Comparison of ENCODE assay signal across 23 mouse cellular contexts in genomic region chr8:72066819-72067399, GRCm38 (mm10). TPM values are rescaled to one million over a fixed set of nuclear protein-coding genes. Genes with fewer than 3 reads are reported as not detected.
DNase-seq lines count a peak whose midpoint lies in the region; ATAC-seq and TF ChIP-seq lines count a peak whose summit lies in the region.
"Not testable (repeated sequence)": the region's sequence is repeated elsewhere in the genome, so short reads cannot be mapped to it uniquely, and the experiment has no call there.
"Had no signal": no experiment of that assay in that cellular context is flagged by ENCODE, and none has a peak within 500 bp of the region (broad histone marks: within the 10 kb centered on the region; RNA-seq: fewer than 3 reads in every experiment).

No protein-coding gene starts in this region.

- TF ChIP-seq POLR2A in bone marrow, adult 2 months (IDR thresholded peaks at IDR 0.05; ENCODE audit: borderline replicate concordance, control insufficient read depth, low read depth, low read length): not testable (repeated sequence)

- DNase-seq in induced T-regulatory cell, adult 2 months (ENCODE audit: low read depth): peak; percentile 21
- DNase-seq in stomach, postnatal 0 days (ENCODE audit: low spot score): not testable (repeated sequence)

- H3K9ac ChIP-seq in stomach, postnatal 0 days (ENCODE audit: low read length): not testable (repeated sequence)

- not testable (repeated sequence) for H3K27me3 ChIP-seq in stomach, postnatal 0 days (ENCODE audit: control insufficient read depth, insufficient read depth, low read length)

- not testable (repeated sequence) for TF ChIP-seq EP300 in stomach, postnatal 0 days (optimal IDR thresholded peaks at IDR 0.05)

- not testable (repeated sequence) for H3K4me3 ChIP-seq in bone marrow, adult 2 months (replicated peaks; ENCODE audit: control insufficient read depth, low read depth, low read length); stomach, postnatal 0 days (ENCODE audit: low read depth, low read length)

- peak; percentile 68 for ATAC-seq in CD4-positive, CD25-positive, alpha-beta regulatory T cell, adult 4 months
- ATAC-seq in megakaryocyte progenitor cell, adult 5-6 weeks (replicated peaks; ENCODE audit: poor library complexity): peak; percentile 97
- peak; percentile 97 for ATAC-seq in neutrophil, adult 5-6 weeks (ENCODE audit: extremely low read depth, insufficient number of reproducible peaks, low FRiP score, poor library complexity, severe bottlenecking)
- peak; percentile 40; the same call in 1 of the 2 replicates for ATAC-seq in stomach, postnatal 0 days (ENCODE audit: low FRiP score, low TSS enrichment)

- not testable (repeated sequence) for H3K4me2 ChIP-seq in stomach, postnatal 0 days (replicated peaks; ENCODE audit: low read depth)

- not testable (repeated sequence) for H3K9me3 ChIP-seq in stomach, postnatal 0 days (ENCODE audit: control insufficient read depth, low read length)

- H3K27ac ChIP-seq in bone marrow, adult 2 months (ENCODE audit: control insufficient read depth, insufficient read depth, low read depth, low read length, poor library complexity): peak overlapping the region; percentile 84
- H3K27ac ChIP-seq in stomach, postnatal 0 days (replicated peaks): not testable (repeated sequence)

- H3K4me1 ChIP-seq in bone marrow, adult 2 months (ENCODE audit: control insufficient read depth, insufficient read depth, low read length); stomach, postnatal 0 days (replicated peaks; ENCODE audit: control insufficient read depth, insufficient read depth): not testable (repeated sequence)

- H3K36me3 ChIP-seq in stomach, postnatal 0 days (ENCODE audit: control insufficient read depth, insufficient read depth, low read length): not testable (repeated sequence)

- WGBS in bone marrow, adult 2 months: 40% methylated on average over 1 of the region's 1 CpGs
- WGBS in stomach, postnatal 0 days: 71% methylated on average over 1 of the region's 1 CpGs

- not testable (repeated sequence) for TF ChIP-seq CTCF in bone marrow, adult 2 months (IDR thresholded peaks at IDR 0.05; ENCODE audit: control insufficient read depth, insufficient read depth, low read length); stomach, postnatal 0 days (IDR thresholded peaks at IDR 0.05; ENCODE audit: low read depth)

RNA-seq across cellular contexts. Expression of gene Olfr373, which starts 16.1 kb away (rescaled TPM):
- polyA plus RNA-seq in CD4-positive, CD25-positive, alpha-beta regulatory T cell, adult 4 months (2017; shearing (Covaris generic)): under 1 TPM; 0.42 to 0.78 TPM
- polyA plus RNA-seq in bone marrow, adult 2 months (2011; ENCODE audit: insufficient read depth, insufficient read length, low replicate concordance, missing spikeins): not detected in 2 replicates
- not detected in 2 replicates for total RNA-seq in megakaryocyte progenitor cell, adult 5-6 weeks (2015)
- total RNA-seq in megakaryocyte progenitor cell, adult 5-6 weeks (2017): not detected in 2 replicates
- total RNA-seq in neutrophil, adult 5-6 weeks (2017): 0.61 TPM in 1 of 2 replicates, not detected in the other
- polyA plus RNA-seq in stomach, postnatal 0 days (2015; fragmentation: Nextera tagmentation; extraction: Ambion mirVana): 0.05 TPM in 1 of 2 replicates, not detected in the other
- total RNA-seq: adrenal gland, adult 18-20 months; adrenal gland, postnatal 14 days; forebrain, postnatal 0 days; gastrocnemius, adult 18-20 months; gastrocnemius, postnatal 14 days; heart, adult 8-10 months; heart, postnatal 25 days had no signal
- polyA plus RNA-seq: embryonic facial prominence, embryonic 14.5 days; forebrain, embryonic 13.5 days; forebrain, postnatal 0 days; gonadal fat pad, adult 2 months; heart, embryonic 12.5 days; heart, embryonic 16.5 days; hindbrain, embryonic 11.5 days; hindbrain, embryonic 15.5 days had no signal

RNA-seq across cellular contexts. Expression of gene Olfr372, which starts 25.9 kb away (rescaled TPM):
- under 1 TPM; 0.22 to 0.52 TPM for polyA plus RNA-seq in CD4-positive, CD25-positive, alpha-beta regulatory T cell, adult 4 months (2017; shearing (Covaris generic))
- not detected in 2 replicates for polyA plus RNA-seq in bone marrow, adult 2 months (2011; ENCODE audit: insufficient read depth, insufficient read length, low replicate concordance, missing spikeins)
- not detected in 2 replicates for total RNA-seq in megakaryocyte progenitor cell, adult 5-6 weeks (2015)
- not detected in 2 replicates for total RNA-seq in megakaryocyte progenitor cell, adult 5-6 weeks (2017)
- total RNA-seq in neutrophil, adult 5-6 weeks (2017): 0.12 and 0.47 TPM in 2 replicates
- polyA plus RNA-seq in stomach, postnatal 0 days (2015; fragmentation: Nextera tagmentation; extraction: Ambion mirVana): not detected in 2 replicates
- total RNA-seq: adrenal gland, adult 18-20 months; adrenal gland, postnatal 14 days; ES-E14; forebrain, postnatal 0 days; gastrocnemius, adult 18-20 months; gastrocnemius, postnatal 14 days; heart, adult 8-10 months; heart, postnatal 25 days had no signal
- polyA plus RNA-seq: embryonic facial prominence, embryonic 10.5 days; embryonic facial prominence, embryonic 14.5 days; forebrain, embryonic 13.5 days; forebrain, postnatal 0 days; gonadal fat pad, adult 2 months; heart, embryonic 12.5 days; heart, embryonic 16.5 days; hindbrain, embryonic 11.5 days; inflammation-experienced regulatory T-cells, adult 6 months had no signal

RNA-seq across cellular contexts. Expression of gene Olfr374, which starts 39.9 kb away (rescaled TPM):
- polyA plus RNA-seq in CD4-positive, CD25-positive, alpha-beta regulatory T cell, adult 4 months (2017; shearing (Covaris generic)): under 1 TPM in 1 of 2 experiments, not detected in 1; 0.17 TPM
- 0.18 and 0.30 TPM in 2 replicates for polyA plus RNA-seq in bone marrow, adult 2 months (2011; ENCODE audit: insufficient read depth, insufficient read length, low replicate concordance, missing spikeins)
- not detected in 2 replicates for total RNA-seq in megakaryocyte progenitor cell, adult 5-6 weeks (2015)
- not detected in 2 replicates for total RNA-seq in megakaryocyte progenitor cell, adult 5-6 weeks (2017)
- total RNA-seq in neutrophil, adult 5-6 weeks (2017): 0.12 TPM in 2 replicates
- polyA plus RNA-seq in stomach, postnatal 0 days (2015; fragmentation: Nextera tagmentation; extraction: Ambion mirVana): 0.06 TPM in 1 of 2 replicates, not detected in the other
- total RNA-seq: adrenal gland, adult 18-20 months; adrenal gland, postnatal 14 days; forebrain, postnatal 0 days; gastrocnemius, adult 18-20 months; gastrocnemius, postnatal 14 days; heart, adult 8-10 months; heart, postnatal 25 days had no signal
- polyA plus RNA-seq: embryonic facial prominence, embryonic 10.5 days; forebrain, embryonic 13.5 days; forebrain, postnatal 0 days; gonadal fat pad, adult 2 months; heart, embryonic 16.5 days; hindbrain, embryonic 11.5 days; hindbrain, embryonic 15.5 days had no signal

RNA-seq across cellular contexts. Expression of gene Cyp4f18, which starts 57.5 kb away (rescaled TPM):
- 1 to 10 TPM in 1 of 2 experiments, under 1 TPM in 1; 0.38 to 6.6 TPM for polyA plus RNA-seq in CD4-positive, CD25-positive, alpha-beta regulatory T cell, adult 4 months (2017; shearing (Covaris generic))
- 48.0 and 160 TPM in 2 replicates for polyA plus RNA-seq in bone marrow, adult 2 months (2011; ENCODE audit: insufficient read depth, insufficient read length, low replicate concordance, missing spikeins)
- total RNA-seq in megakaryocyte progenitor cell, adult 5-6 weeks (2015): 6.5 and 10.8 TPM in 2 replicates
- total RNA-seq in megakaryocyte progenitor cell, adult 5-6 weeks (2017): 2.0 and 5.6 TPM in 2 replicates
- 257 and 280 TPM in 2 replicates for total RNA-seq in neutrophil, adult 5-6 weeks (2017)
- 1.3 and 1.4 TPM in 2 replicates for polyA plus RNA-seq in stomach, postnatal 0 days (2015; fragmentation: Nextera tagmentation; extraction: Ambion mirVana)
- total RNA-seq: forebrain, postnatal 0 days had no signal

Comparison
In these comparisons a context has a peak if more than half of its experiments do, and no peak if none do; other contexts are left out.
1. ATAC-seq: peak in every context shown above with its lines; median percentile 97 in megakaryocyte progenitor cell, adult 5-6 weeks; 97 in neutrophil, adult 5-6 weeks; 68 in CD4-positive, CD25-positive, alpha-beta regulatory T cell, adult 4 months; 40 in stomach, postnatal 0 days.